Mouse (Mus musculus) kidney, adult 2 months (tissue): ENCODE data around the gene Ski. TPM values are rescaled to one million over a fixed set of nuclear protein-coding genes. Genes with fewer than 3 reads are reported as not detected.
A peak's percentile ranks its signal among the peaks of the same experiment; 100 is the strongest.

Experiments used
- DNase-seq: peaks from one replicate; pipeline ENCODE4 v3.0.0; 2021
- H3K27ac ChIP-seq: fragments of 200-500 bp; 2 replicates; pipeline ENCODE4 v1.5.1; 2012; ENCODE audit warnings: low read depth, low read length, control low read depth, inconsistent platforms; ENCODE audit not compliant: insufficient read depth
- H3K27me3 ChIP-seq: fragments of 200-500 bp; replicated peaks from 2 replicates; pipeline ENCODE4 v1.6.1; 2012; ENCODE audit warnings: mild to moderate bottlenecking, moderate library complexity, low read length, inconsistent platforms; ENCODE audit not compliant: control insufficient read depth, insufficient read depth
- H3K36me3 ChIP-seq: fragments of 200-500 bp; 2 replicates; pipeline ENCODE4 v1.6.1; 2012; ENCODE audit warnings: mild to moderate bottlenecking, moderate library complexity, low read length, inconsistent platforms; ENCODE audit not compliant: control insufficient read depth, insufficient read depth
- H3K4me1 ChIP-seq: fragments of 200-500 bp; 2 replicates; pipeline ENCODE4 v1.6.1; 2011; ENCODE audit warnings: low read length; ENCODE audit not compliant: control insufficient read depth, insufficient read depth
- H3K4me3 ChIP-seq: fragments of 200-500 bp; 2 replicates; pipeline ENCODE4 v1.5.1; 2011; ENCODE audit warnings: mild to moderate bottlenecking, low read depth, low read length, control low read depth; ENCODE audit not compliant: insufficient read depth
- CTCF ChIP-seq: fragments of 200-500 bp; conservative IDR thresholded peaks from 2 replicates; pipeline ENCODE4 v1.5.1; 2011; ENCODE audit warnings: low read depth, mild to moderate bottlenecking, control low read depth, low read length, moderate library complexity, mixed read lengths; ENCODE audit not compliant: insufficient read depth, insufficient read length
- POLR2A ChIP-seq: fragments of 200-500 bp; IDR thresholded peaks from one replicate; pipeline ENCODE4 v1.6.1; 2011; ENCODE audit warnings: low read depth, low read length, control low read depth
- WGBS: fragments of 180-500 bp; shearing (Covaris S2); methylation state at CpG from one replicate; pipeline ENCODE4 v1.1.7; 2018; 5-methylcytosine and 5-hydroxymethylcytosine counted together
- polyA plus RNA-seq: library from polyadenylated mRNA; depleted of rRNA; stranded (reverse); fragments of >200 nt; gene quantifications from 2 replicates; pipeline ENCODE4 v1.2.3, GENCODE M21; 2012

Gene Ski
- polyA plus RNA-seq, 1 experiment = 40.4 TPM

GRCm38 (mm10) chr4:155218104-155218732 lies 4.2 kb downstream of the Ski start:
- Histone ChIP-seq H3K27ac (no peak overlapping the region), H3K4me3 (peak overlapping the region; percentile 4; the same call in 1 of the 2 replicates), H3K36me3 (no peaks in the 10 kb centered on the region), H3K27me3 (no peaks in the 10 kb centered on the region), H3K4me1 (peaks cover 79% of the 10 kb centered on the region)
- DNase-seq = peak; percentile 49
- TF ChIP-seq CTCF = no peak
- no peak for TF ChIP-seq POLR2A
- 31% methylated on average over 9 of the region's 9 CpGs for WGBS

GRCm38 (mm10) chr4:155217241-155218103 lies 4.9 kb downstream of the Ski start:
- no peak for TF ChIP-seq POLR2A
- TF ChIP-seq CTCF = no peak
- Histone ChIP-seq H3K27me3 (no peaks in the 10 kb centered on the region), H3K36me3 (no peaks in the 10 kb centered on the region), H3K27ac (no peak overlapping the region), H3K4me3 (no peak overlapping the region), H3K4me1 (peaks cover 86% of the 10 kb centered on the region)
- peak; percentile 78 for DNase-seq
- WGBS = 22% methylated on average over 12 of the region's 12 CpGs

GRCm38 (mm10) chr4:155215773-155216630 lies 6.4 kb downstream of the Ski start:
- Histone ChIP-seq H3K4me3 (no peak overlapping the region), H3K27ac (peak overlapping the region; percentile 3; the same call in 1 of the 2 replicates), H3K27me3 (no peaks in the 10 kb centered on the region), H3K4me1 (peaks cover 83% of the 10 kb centered on the region), H3K36me3 (no peaks in the 10 kb centered on the region)
- no peak for TF ChIP-seq POLR2A
- TF ChIP-seq CTCF = no peak
- DNase-seq = peak; percentile 66
- WGBS = 33% methylated on average over 12 of the region's 12 CpGs

GRCm38 (mm10) chr4:155215203-155215602 lies 7.2 kb downstream of the Ski start:
- no peaks in the 10 kb centered on the region for H3K27me3 ChIP-seq
- no peak for DNase-seq
- no peak overlapping the region for H3K4me3 ChIP-seq
- 39% methylated on average over 9 of the region's 9 CpGs for WGBS
- TF ChIP-seq CTCF = no peak
- no peak for TF ChIP-seq POLR2A
- H3K27ac ChIP-seq = no peak overlapping the region
- peaks cover 77% of the 10 kb centered on the region for H3K4me1 ChIP-seq
- H3K36me3 ChIP-seq = no peaks in the 10 kb centered on the region

GRCm38 (mm10) chr4:155214793-155215192 lies 7.6 kb downstream of the Ski start:
- Histone ChIP-seq H3K27ac (no peak overlapping the region), H3K4me1 (peaks cover 73% of the 10 kb centered on the region), H3K36me3 (no peaks in the 10 kb centered on the region), H3K27me3 (no peaks in the 10 kb centered on the region), H3K4me3 (no peak overlapping the region)
- no peak for TF ChIP-seq CTCF
- no peak for TF ChIP-seq POLR2A
- WGBS = 52% methylated on average over 10 of the region's 10 CpGs
- DNase-seq = no peak

GRCm38 (mm10) chr4:155214188-155214587 lies 8.2 kb downstream of the Ski start:
- TF ChIP-seq POLR2A = no peak
- no peak for TF ChIP-seq CTCF
- Histone ChIP-seq H3K36me3 (no peaks in the 10 kb centered on the region), H3K27me3 (no peaks in the 10 kb centered on the region), H3K4me1 (peaks cover 73% of the 10 kb centered on the region), H3K27ac (no peak overlapping the region), H3K4me3 (no peak overlapping the region)
- 51% methylated on average over 6 of the region's 6 CpGs for WGBS
- no peak for DNase-seq
